Mouse (Mus musculus) liver, adult 2 months (tissue): ENCODE results near the gene Apoc2.

ENCODE experiments used
- CTCF ChIP-seq: fragments of 200-500 bp; IDR thresholded peaks from 2 replicates; pipeline ENCODE4 v1.5.1; 2011; ENCODE audit warnings: low read depth, low read length, control low read depth
- POLR2A ChIP-seq: fragments of 200-500 bp; IDR thresholded peaks from 2 replicates; pipeline ENCODE4 v1.6.1; 2011; ENCODE audit warnings: low read length, control low read depth; ENCODE audit not compliant: insufficient read depth; ENCODE audit errors: extremely low read depth

GRCm38 (mm10) chr7:19719200-19719599, 41.5 kb upstream of the Apoc2 start:
- no peak for TF ChIP-seq POLR2A
- TF ChIP-seq CTCF: no peak
